Mouse (Mus musculus) MEL (cell line): ENCODE data around the gene Mre11a. TPM values are rescaled to one million over a fixed set of nuclear protein-coding genes. Genes with fewer than 3 reads are reported as not detected.
A peak's percentile ranks its signal among the peaks of the same experiment; 100 is the strongest.

Experiments
- DNase-seq: peaks from one replicate; pipeline ENCODE4 v3.0.0; 2011; ENCODE audit warnings: low read depth, low spot score
- H3K27ac ChIP-seq: 2 replicates; pipeline ENCODE4 v1.5.1; 2012; ENCODE audit warnings: low read depth, mild to moderate bottlenecking, control low read depth, low read length, moderate library complexity; ENCODE audit not compliant: control insufficient read depth
- H3K27me3 ChIP-seq, 2 experiments: fragments of 150-350 bp in 1 of 2; sonication (generic) in 1 of 2; 2 replicates each; pipeline ENCODE4 v1.6.1; 2012; ENCODE audit warnings: low read length in 2 of 2, mild to moderate bottlenecking in 2 of 2, improper control_type of control experiment in 1 of 2, moderate library complexity in 1 of 2; ENCODE audit not compliant: insufficient read depth in 2 of 2, control insufficient read depth in 1 of 2
- H3K36me3 ChIP-seq, 2 experiments: 2 replicates each; pipeline ENCODE4 v1.6.1; 2012 to 2014; ENCODE audit warnings: low read length in 2 of 2, improper control_type of control experiment in 1 of 2, inconsistent platforms in 1 of 2, mild to moderate bottlenecking in 1 of 2; ENCODE audit not compliant: insufficient read depth in 2 of 2, control insufficient read depth in 1 of 2
- H3K4me1 ChIP-seq, 2 experiments: fragments of 150-350 bp in 1 of 2; sonication (generic) in 1 of 2; 2 replicates each; pipeline ENCODE4 v1.6.1; 2012; ENCODE audit warnings: low read length in 2 of 2, improper control_type of control experiment in 1 of 2, mild to moderate bottlenecking in 1 of 2; ENCODE audit not compliant: insufficient read depth in 2 of 2, control insufficient read depth in 1 of 2
- H3K4me3 ChIP-seq, 2 experiments: fragments of 150-350 bp in 1 of 2; sonication (generic) in 1 of 2; 2 replicates each; pipeline ENCODE4 v1.5.1; 2012; ENCODE audit warnings: low read depth in 2 of 2, low read length in 2 of 2, mild to moderate bottlenecking in 2 of 2, moderate library complexity in 2 of 2, control low read depth in 1 of 2, improper control_type of control experiment in 1 of 2; ENCODE audit not compliant: control insufficient read depth in 1 of 2, insufficient read depth in 1 of 2
- H3K79me2 ChIP-seq: 2 replicates; pipeline ENCODE4 v1.6.1; 2012; ENCODE audit warnings: mild to moderate bottlenecking, low read length, moderate library complexity; ENCODE audit not compliant: control insufficient read depth, poor library complexity, insufficient read depth
- H3K9ac ChIP-seq: 2 replicates; pipeline ENCODE4 v1.6.1; 2012; ENCODE audit warnings: low read depth, mild to moderate bottlenecking, control low read depth, low read length, moderate library complexity; ENCODE audit not compliant: control insufficient read depth, poor library complexity, severe bottlenecking
- H3K9me3 ChIP-seq: fragments of 150-350 bp; sonication (generic); replicated peaks from 2 replicates; pipeline ENCODE4 v1.6.1; 2012; ENCODE audit warnings: mild to moderate bottlenecking, low read length, improper control_type of control experiment, moderate library complexity; ENCODE audit not compliant: insufficient read depth
- CTCF ChIP-seq, 3 experiments: IDR thresholded peaks in 2 of 3; conservative IDR thresholded peaks in 1 of 3; 2 replicates each; pipeline ENCODE4 v1.5.1; 2011 to 2012; ENCODE audit warnings: low read length in 3 of 3, low read depth in 2 of 3, mild to moderate bottlenecking in 2 of 3, improper control_type of control experiment in 1 of 3, inconsistent platforms in 1 of 3, mixed read lengths in 1 of 3, moderate library complexity in 1 of 3; ENCODE audit not compliant: control insufficient read depth in 1 of 3, insufficient read depth in 1 of 3, poor library complexity in 1 of 3, severe bottlenecking in 1 of 3
- E2F4 ChIP-seq: IDR thresholded peaks from 2 replicates; pipeline ENCODE4 v1.6.1; 2011; ENCODE audit warnings: low read depth, low read length, improper control_type of control experiment, borderline replicate concordance
- EP300 ChIP-seq, 2 experiments: IDR thresholded peaks; 2 replicates each; pipeline ENCODE4 v1.6.1; 2011; ENCODE audit warnings: improper control_type of control experiment in 2 of 2, low read length in 2 of 2, low read depth in 1 of 2, mild to moderate bottlenecking in 1 of 2
- ETS1 ChIP-seq: IDR thresholded peaks from 2 replicates; pipeline ENCODE4 v1.6.1; 2012; ENCODE audit warnings: low read depth, mild to moderate bottlenecking, inconsistent platforms, low read length, improper control_type of control experiment, moderate library complexity
- HCFC1 ChIP-seq: IDR thresholded peaks from 2 replicates; pipeline ENCODE4 v1.6.1; 2012; ENCODE audit warnings: low read depth, mild to moderate bottlenecking, inconsistent platforms, low read length, improper control_type of control experiment, moderate library complexity
- MAX ChIP-seq: IDR thresholded peaks from 2 replicates; pipeline ENCODE4 v1.6.1; 2011; ENCODE audit warnings: low read length, improper control_type of control experiment
- MAZ ChIP-seq: IDR thresholded peaks from 2 replicates; pipeline ENCODE4 v1.6.1; 2012; ENCODE audit warnings: low read depth, mild to moderate bottlenecking, inconsistent platforms, low read length, improper control_type of control experiment
- MXI1 ChIP-seq: IDR thresholded peaks from 2 replicates; pipeline ENCODE4 v1.6.1; 2011; ENCODE audit warnings: mild to moderate bottlenecking, low read depth, low read length, improper control_type of control experiment
- MYC ChIP-seq: IDR thresholded peaks from 2 replicates; pipeline ENCODE4 v1.6.1; 2011; ENCODE audit warnings: low read depth, mild to moderate bottlenecking, low read length, improper control_type of control experiment, moderate library complexity
- POLR2AphosphoS2 ChIP-seq: IDR thresholded peaks from 2 replicates; pipeline ENCODE4 v1.6.1; 2011; ENCODE audit warnings: low read length, improper control_type of control experiment
- RAD21 ChIP-seq: IDR thresholded peaks from 2 replicates; pipeline ENCODE4 v1.6.1; 2011; ENCODE audit warnings: mild to moderate bottlenecking, low read depth, low read length, improper control_type of control experiment
- SMC3 ChIP-seq: IDR thresholded peaks from 2 replicates; pipeline ENCODE4 v1.6.1; 2011; ENCODE audit warnings: low read depth, low read length, improper control_type of control experiment
- TCF12 ChIP-seq: IDR thresholded peaks from 2 replicates; pipeline ENCODE4 v1.6.1; 2014; ENCODE audit warnings: low read depth, mild to moderate bottlenecking, inconsistent platforms, low read length, improper control_type of control experiment, moderate library complexity
- USF1 ChIP-seq: IDR thresholded peaks from 2 replicates; pipeline ENCODE4 v1.6.1; 2014; ENCODE audit warnings: low read depth, mild to moderate bottlenecking, inconsistent platforms, low read length, improper control_type of control experiment, moderate library complexity
- ZC3H11A ChIP-seq: IDR thresholded peaks from 2 replicates; pipeline ENCODE4 v1.6.1; 2012; ENCODE audit warnings: low read depth, mild to moderate bottlenecking, inconsistent platforms, low read length, improper control_type of control experiment
- ZKSCAN1 ChIP-seq: IDR thresholded peaks from 2 replicates; pipeline ENCODE4 v1.6.1; 2012; ENCODE audit warnings: low read depth, mild to moderate bottlenecking, inconsistent platforms, low read length, improper control_type of control experiment, moderate library complexity
- ZMIZ1 ChIP-seq: IDR thresholded peaks from 2 replicates; pipeline ENCODE4 v1.6.1; 2012; ENCODE audit warnings: low read depth, mild to moderate bottlenecking, inconsistent platforms, low read length, improper control_type of control experiment, moderate library complexity
- polyA plus RNA-seq, 2 experiments: library from polyadenylated mRNA; stranded (reverse) in 1 of 2; unstranded in 1 of 2; fragments of >175 nt in 1 of 2; fragments of >200 nt in 1 of 2; gene quantifications; 2 replicates each; pipeline versions ENCODE4 v1.2.1 to v1.2.4; 2012; ENCODE audit warnings: low replicate concordance in 2 of 2, low read depth in 1 of 2; ENCODE audit not compliant: insufficient read length in 2 of 2, insufficient read depth in 1 of 2, missing spikeins in 1 of 2
- total RNA-seq: library from RNA; depleted of rRNA; stranded (reverse); fragments of 300-350 nt; gene quantifications from 2 replicates; pipeline ENCODE4 v1.2.3, GENCODE M21; 2012

Mre11a gene
- total and polyA plus RNA-seq, 3 experiments, result 88.1 to 288 (median 113) TPM

- peak; percentile 88 for DNase-seq
- no peaks in the 10 kb centered on the region for H3K9me3 ChIP-seq
These were observed 62.0 kb downstream of the Mre11a start for GRCm38 (mm10) chr9:14846428-14846827.

GRCm38 (mm10) chr9:14848267-14848935 lies 63.9 kb downstream of the Mre11a start:
- Histone ChIP-seq H3K9me3 (no peaks in the 10 kb centered on the region), H3K27me3 (no peaks in the 10 kb centered on the region), H3K9ac (no peak overlapping the region), H3K4me3 (no peak overlapping the region), H3K79me2 (no peaks in the 10 kb centered on the region), H3K4me1 (no peaks in the 10 kb centered on the region), H3K36me3 (no peaks in the 10 kb centered on the region), H3K27ac (no peak overlapping the region)
- DNase-seq, result no peak
- TF ChIP-seq TCF12 (no peak), MAZ (no peak), ZMIZ1 (no peak), SMC3 (no peak), ZKSCAN1 (no peak), ETS1 (no peak), POLR2AphosphoS2 (peak; percentile 66; the same call in 1 of the 2 replicates), MAX (peak; percentile 60)

More at GRCm38 (mm10) chr9:14846428-14846827, 62.0 kb downstream of the Mre11a start:
- H3K79me2 ChIP-seq, result no peaks in the 10 kb centered on the region
- no peak overlapping the region for H3K4me3 ChIP-seq
- H3K4me1 ChIP-seq, result no peaks in the 10 kb centered on the region
- H3K36me3 ChIP-seq, result no peaks in the 10 kb centered on the region
- H3K9ac ChIP-seq, result no peak overlapping the region
- peak; percentile 100 for TF ChIP-seq MYC
- TF ChIP-seq ZC3H11A, result peak; percentile 79
- TF ChIP-seq EP300 (IDR thresholded peaks at IDR 0.05; ENCODE audit: low read depth in 1 of 2, low read length in 2 of 2), result no peak
- peak; percentile 83 for TF ChIP-seq USF1
- peak; percentile 95 for TF ChIP-seq SMC3
- peak; percentile 100 for TF ChIP-seq MAX
- no peak for TF ChIP-seq E2F4
- peak; percentile 81 for TF ChIP-seq MXI1
- peak; percentile 93 to 99 (median 98) for TF ChIP-seq CTCF (IDR thresholded peaks at IDR 0.05 in 2 of 3, conservative IDR thresholded peaks at IDR 0.05 in 1 of 3; ENCODE audit: control insufficient read depth in 1 of 3, insufficient read depth in 1 of 3, low read depth in 2 of 3, low read length in 3 of 3, poor library complexity in 1 of 3, severe bottlenecking in 1 of 3)
- peak; percentile 91 for TF ChIP-seq RAD21
- no peak for TF ChIP-seq HCFC1
- no peak overlapping the region for H3K27ac ChIP-seq
- no peaks in the 10 kb centered on the region for H3K27me3 ChIP-seq
